Mouse (Mus musculus): Measurements from ENCODE around the gene Xrra1.

GRCm38 (mm10) chr7:99906346-99906745, 47.4 kb downstream of the Xrra1 start:
- no peak for TF ChIP-seq CTCF (IDR thresholded peaks at IDR 0.05; ENCODE audit: borderline replicate concordance, insufficient read depth, low read depth, low read length)
- no peak for TF ChIP-seq POLR2A (IDR thresholded peaks at IDR 0.05; ENCODE audit: borderline replicate concordance, insufficient read depth, low read length)

Measured in cerebellum, adult 2 months (tissue).